Mouse (Mus musculus) left cerebral cortex, postnatal 14 days (tissue): ENCODE results near the gene Snrnp48. TPM values are rescaled to one million over a fixed set of nuclear protein-coding genes. Genes with fewer than 3 reads are reported as not detected.

Experiments used
- DNase-seq, 2 experiments: peaks; one replicate each; pipeline ENCODE4 v3.0.0; 2021 to 2022; ENCODE audit warnings: low spot score in 2 of 2, mixed read lengths in 1 of 2
- intact Hi-C: fragments of 180-260 bp; cut with DNase I; formaldehyde crosslinking; loops from one replicate; pipeline ENCODE4 v1.15.1; 2025
- total RNA-seq, 2 experiments: library from RNA; stranded (reverse); gene quantifications; 2 replicates each; pipeline ENCODE4 v1.2.3; 2021

Snrnp48 gene
- total RNA-seq, 2 experiments from 2014 or later = 16.0 to 22.0 TPM

DNA sequence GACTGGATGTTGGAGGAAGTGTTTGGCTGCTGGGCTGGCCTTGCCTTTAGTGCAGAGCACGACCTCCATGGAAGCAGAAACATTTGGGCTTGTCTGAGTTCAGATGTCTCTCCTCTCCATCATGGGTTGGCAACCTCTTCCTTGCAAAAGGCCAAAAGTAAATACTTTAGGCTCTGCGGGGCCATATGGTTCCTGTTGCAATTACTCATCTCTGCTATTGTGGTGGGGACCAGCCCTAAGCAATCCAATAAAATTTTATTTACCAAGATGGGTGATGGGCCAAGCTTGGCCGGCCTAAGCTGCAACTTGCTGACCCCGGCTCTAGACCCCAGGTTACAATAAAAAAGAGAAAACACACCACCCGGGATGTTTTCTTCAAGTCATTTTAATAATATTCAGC is 43.4 kb downstream of the Snrnp48 start:
- no peak for DNase-seq
- intact Hi-C loops = no loop called here

DNA sequence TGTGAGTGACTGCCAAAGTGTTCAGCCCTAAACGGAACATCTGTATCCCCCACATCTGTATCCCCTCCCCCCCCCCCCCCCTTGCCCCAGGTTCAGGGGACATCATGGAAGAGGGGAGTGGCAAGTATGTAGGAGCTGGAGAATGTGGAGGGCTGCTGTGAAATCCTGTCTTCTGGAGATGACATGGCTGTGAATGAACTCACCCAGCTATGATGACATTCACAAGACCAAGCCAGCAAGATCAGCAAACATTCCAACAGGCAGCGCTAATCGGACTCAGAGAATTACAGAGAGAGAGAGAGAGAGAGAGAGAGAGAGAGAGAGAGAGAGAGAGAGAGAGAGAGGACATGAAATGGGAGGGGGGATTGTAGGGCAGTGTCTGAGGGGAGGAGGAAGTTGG is 46.5 kb downstream of the Snrnp48 start:
- DNase-seq = no peak
- intact Hi-C loops = no loop called here

DNA sequence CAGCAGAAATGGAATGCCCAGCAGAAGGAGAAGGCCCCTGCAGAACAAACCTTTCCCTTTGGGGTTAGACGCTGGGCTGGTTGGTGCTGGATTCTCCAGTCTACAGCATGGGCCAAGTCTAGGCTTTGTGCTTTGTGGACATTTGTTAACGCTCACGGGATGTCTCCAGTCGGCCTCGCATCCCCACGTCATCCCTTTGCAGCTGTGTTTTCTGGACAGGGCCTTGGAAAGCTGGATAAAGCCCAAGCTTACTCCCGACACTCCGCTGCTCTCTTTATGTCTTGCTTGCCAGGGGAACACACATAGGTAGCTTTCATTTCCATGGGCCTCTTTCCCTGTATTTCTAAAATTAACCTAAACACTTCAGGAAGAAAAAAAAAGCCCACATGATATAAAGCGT is 49.0 kb downstream of the Snrnp48 start:
- DNase-seq = peak in 1 of 2 experiments; percentile 7
- intact Hi-C loops = no loop called here

DNA sequence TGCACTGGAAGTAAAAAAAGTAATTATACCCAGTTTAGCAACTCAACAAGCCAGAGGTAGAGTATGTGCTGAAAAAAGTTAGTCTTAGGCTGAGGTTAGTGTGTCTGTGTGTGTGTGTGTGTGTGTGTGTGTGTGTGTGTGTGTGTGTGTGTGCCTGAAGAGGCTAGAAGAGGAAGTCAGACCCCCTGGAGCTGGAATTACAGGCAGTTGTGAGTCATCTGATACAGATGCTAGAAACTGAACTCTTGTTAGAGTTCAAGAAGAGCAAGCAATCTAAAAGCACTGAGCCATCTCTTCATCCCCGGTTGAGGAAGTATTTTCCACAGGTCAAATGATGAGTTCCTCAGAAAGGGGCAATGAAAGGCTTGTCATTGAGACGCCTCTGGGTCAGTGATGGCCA is 54.2 kb downstream of the Snrnp48 start:
- intact Hi-C loops = no loop called here
- no peak for DNase-seq

DNA sequence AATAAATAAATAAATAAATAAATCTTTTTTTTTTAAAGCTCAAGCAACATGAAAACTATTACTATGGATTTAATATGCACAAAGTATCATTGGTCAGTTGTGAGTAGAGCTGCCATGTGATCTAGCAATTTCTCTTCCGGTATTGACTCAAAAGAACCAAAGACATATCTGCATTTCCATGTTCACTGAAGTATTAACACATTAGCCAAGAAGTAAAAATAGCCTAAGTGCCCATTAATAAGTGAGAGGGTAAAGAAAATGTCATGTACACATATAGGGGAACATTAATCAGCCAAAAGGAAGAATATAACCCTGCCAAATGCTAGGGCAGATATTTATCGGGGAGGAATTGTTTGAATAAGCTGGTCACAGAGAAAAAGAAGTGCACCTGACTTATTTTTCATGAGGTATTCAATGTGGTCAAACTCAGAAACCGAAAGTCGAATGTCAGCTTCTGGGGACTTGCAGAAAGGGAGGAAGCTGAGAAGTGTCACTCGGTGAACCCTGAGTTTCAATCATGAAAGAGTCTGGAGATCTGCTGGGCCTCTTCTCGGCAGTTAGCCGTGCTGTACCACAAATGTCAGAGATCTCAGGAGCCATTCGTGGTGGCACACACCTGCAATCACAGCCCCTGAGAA is 64.4 kb downstream of the Snrnp48 start:
- intact Hi-C loops = no loop called here
- DNase-seq = no peak

DNA sequence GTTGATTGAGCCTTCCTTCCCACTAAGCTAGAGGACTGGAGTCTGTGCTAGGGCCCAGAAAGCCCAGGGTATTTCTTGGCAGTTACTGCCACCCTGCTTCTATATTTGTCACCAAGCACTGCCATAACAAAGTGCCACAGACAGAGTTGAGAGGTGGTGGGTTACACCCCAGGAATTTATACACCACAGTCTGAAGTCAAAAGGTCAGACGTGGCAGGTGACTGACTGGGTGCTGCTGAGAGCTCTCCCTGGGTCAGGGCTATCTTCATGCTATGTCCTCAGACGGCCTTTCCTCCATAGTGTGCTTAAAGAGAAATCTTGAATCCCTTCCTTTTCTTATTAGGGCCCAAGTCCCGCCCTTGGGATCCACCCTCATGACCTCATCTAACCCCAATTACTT is 67.9 kb downstream of the Snrnp48 start:
- DNase-seq = no peak
- intact Hi-C loops = no loop called here

Other genes with a start within 250 kb of the Snrnp48 start
- gene Ssr1, start 210.7 kb upstream of the Snrnp48 start, total RNA-seq = 10 to 100 TPM; 82.2 to 87.8 TPM
- 10 to 100 TPM; 20.4 to 24.3 TPM for gene Riok1, start 167.9 kb upstream of the Snrnp48 start, total RNA-seq
- gene Cage1, start 167.9 kb upstream of the Snrnp48 start, total RNA-seq = 1 to 10 TPM; 3.3 to 3.4 TPM
- gene Dsp, start 53.6 kb upstream of the Snrnp48 start, total RNA-seq = under 1 TPM; 0.57 to 0.72 TPM
- 10 to 100 TPM in 1 of 2 experiments, 1 to 10 TPM in 1; 9.6 to 10.6 TPM for gene Bmp6, start 140.2 kb downstream of the Snrnp48 start, total RNA-seq